ENCODE assay signal across 9 mouse cellular contexts in the genomic region with DNA sequence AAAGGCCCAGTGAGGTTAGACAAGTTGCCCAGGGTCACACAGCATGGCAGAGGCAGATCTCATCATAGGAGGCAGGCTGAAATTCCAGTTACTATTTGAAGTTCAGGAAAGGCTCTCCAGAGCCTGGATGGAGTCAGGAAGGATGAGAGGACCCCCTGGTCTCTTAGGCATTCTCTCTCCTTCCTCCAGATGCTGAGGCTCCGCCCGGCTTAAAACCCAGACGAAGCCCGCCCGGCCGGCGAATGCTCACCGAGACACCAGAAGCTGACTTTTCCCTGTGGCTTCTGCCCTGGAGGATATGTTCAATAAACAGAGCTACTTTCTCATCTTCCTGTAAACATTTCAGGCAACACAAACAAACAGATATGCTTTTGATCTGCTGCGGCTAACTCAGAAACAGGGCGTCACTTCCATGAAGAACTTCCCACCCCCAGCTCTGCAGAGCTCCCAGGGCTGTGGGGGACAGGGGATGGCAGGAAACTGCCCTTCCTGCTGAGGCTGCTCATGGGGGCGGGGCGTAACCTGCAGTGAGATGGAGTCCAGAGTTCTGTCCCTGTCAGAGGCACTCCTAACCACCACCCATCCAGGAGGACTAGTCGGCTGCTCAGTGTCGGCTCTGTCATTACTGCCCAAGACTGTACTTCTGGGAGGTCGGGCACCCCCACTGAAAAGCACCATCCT. TPM values are rescaled to one million over a fixed set of nuclear protein-coding genes. Genes with fewer than 3 reads are reported as not detected.
DNase-seq lines count a peak whose midpoint lies in the region; ATAC-seq and TF ChIP-seq lines count a peak whose summit lies in the region.
"Had no signal": no experiment of that assay in that cellular context is flagged by ENCODE, and none has a peak within 500 bp of the region (broad histone marks: within the 10 kb centered on the region; RNA-seq: fewer than 3 reads in every experiment).

No protein-coding gene starts in this region.

- no peaks in the 10 kb centered on the region for H3K36me3 ChIP-seq in forebrain, embryonic 12.5 days (replicated peaks)
- no peaks in the 10 kb centered on the region for H3K36me3 ChIP-seq in hindbrain, embryonic 12.5 days
- no peaks in the 10 kb centered on the region for H3K36me3 ChIP-seq in liver, adult 2 months (ENCODE audit: control insufficient read depth, insufficient read depth, low read length)
- no peaks in the 10 kb centered on the region for H3K36me3 ChIP-seq in stomach, embryonic 16.5 days (ENCODE audit: control insufficient read depth, insufficient read depth, low read length)

- intact Hi-C loops in gastrocnemius, postnatal 14 days (cut with DNase I; ENCODE audit: low total_unique reads), result no loop called here
- intact Hi-C loops in gastrocnemius, postnatal 36 days (cut with DNase I), result no loop called here

- H3K4me2 ChIP-seq in forebrain, embryonic 12.5 days, result no peak overlapping the region
- H3K4me2 ChIP-seq in hindbrain, embryonic 12.5 days (replicated peaks), result no peak overlapping the region
- H3K4me2 ChIP-seq in stomach, embryonic 16.5 days (ENCODE audit: low read depth, low read length), result peak overlapping the region; percentile 3; the same call in 1 of the 2 replicates

- peaks cover 11% of the 10 kb centered on the region for H3K27me3 ChIP-seq in forebrain, embryonic 12.5 days
- no peaks in the 10 kb centered on the region for H3K27me3 ChIP-seq in hindbrain, embryonic 12.5 days
- H3K27me3 ChIP-seq in liver, adult 2 months (ENCODE audit: control insufficient read depth, insufficient read depth, low read length), result no peaks in the 10 kb centered on the region
- H3K27me3 ChIP-seq in stomach, embryonic 16.5 days (ENCODE audit: control insufficient read depth, insufficient read depth, low read length), result peaks cover 3% of the 10 kb centered on the region; the same call in 1 of the 2 replicates
- H3K27me3 ChIP-seq: CH12.LX had no signal

- no peaks in the 10 kb centered on the region for H3K79me2 ChIP-seq in liver, adult 2 months (ENCODE audit: control insufficient read depth, insufficient read depth, low read length)

- H3K4me3 ChIP-seq in forebrain, embryonic 12.5 days (replicated peaks), result no peak overlapping the region
- no peak overlapping the region for H3K4me3 ChIP-seq in hindbrain, embryonic 12.5 days
- H3K4me3 ChIP-seq in liver, adult 2 months (ENCODE audit: insufficient read depth, low read depth, low read length), result no peak overlapping the region
- H3K4me3 ChIP-seq in stomach, embryonic 16.5 days (replicated peaks; ENCODE audit: low read length), result no peak overlapping the region

- H3K9ac ChIP-seq in forebrain, embryonic 12.5 days, result 0 out of 2 replicates have a peak overlapping the region, but pooled peaks have one; percentile 7
- H3K9ac ChIP-seq in hindbrain, embryonic 12.5 days, result no peak overlapping the region
- H3K9ac ChIP-seq in liver, adult 2 months (ENCODE audit: low read depth, low read length), result no peak overlapping the region
- H3K9ac ChIP-seq in stomach, embryonic 16.5 days (ENCODE audit: low read length), result no peak overlapping the region

- no peaks in the 10 kb centered on the region for H3K9me3 ChIP-seq in forebrain, embryonic 12.5 days
- H3K9me3 ChIP-seq in hindbrain, embryonic 12.5 days (replicated peaks), result no peaks in the 10 kb centered on the region
- no peaks in the 10 kb centered on the region for H3K9me3 ChIP-seq in stomach, embryonic 16.5 days (replicated peaks; ENCODE audit: control insufficient read depth, low read length)

- TF ChIP-seq CTCF in liver, adult 2 months (IDR thresholded peaks at IDR 0.05; ENCODE audit: low read depth, low read length), result no peak

- peak; percentile 38 for DNase-seq in gastrocnemius, postnatal 14 days
- DNase-seq in gastrocnemius, postnatal 36 days, result no peak
- DNase-seq in liver, adult 2 months (ENCODE audit: extremely low read depth, low read depth, low spot score), result no peak
- no peak for DNase-seq in spleen, postnatal 36 days (ENCODE audit: low spot score in 2 of 2)

- TF ChIP-seq POLR2A in liver, adult 2 months (IDR thresholded peaks at IDR 0.05; ENCODE audit: extremely low read depth, insufficient read depth, low read length), result no peak

- ATAC-seq in forebrain, embryonic 12.5 days (ENCODE audit: low FRiP score), result no peak
- no peak for ATAC-seq in hindbrain, embryonic 12.5 days (ENCODE audit: low FRiP score)
- no peak; the same call in 1 of the 2 replicates for ATAC-seq in stomach, embryonic 16.5 days (ENCODE audit: insufficient read depth, low FRiP score)
- no peak for ATAC-seq in activated CD4-positive, CD25-positive, alpha-beta regulatory T cell, adult 4 months

- peaks cover 90% of the 10 kb centered on the region for H3K4me1 ChIP-seq in forebrain, embryonic 12.5 days
- H3K4me1 ChIP-seq in hindbrain, embryonic 12.5 days, result peaks cover 98% of the 10 kb centered on the region
- H3K4me1 ChIP-seq in liver, adult 2 months (ENCODE audit: control insufficient read depth, insufficient read depth, low read length), result peaks cover 3% of the 10 kb centered on the region; the same call in 1 of the 2 replicates
- H3K4me1 ChIP-seq in stomach, embryonic 16.5 days (ENCODE audit: control insufficient read depth, insufficient read depth, low read length), result peaks cover 50% of the 10 kb centered on the region

- WGBS in forebrain, embryonic 12.5 days, result 34% methylated on average over 15 of the region's 15 CpGs
- WGBS in hindbrain, embryonic 12.5 days, result 30% methylated on average over 15 of the region's 15 CpGs
- 31% methylated on average over 15 of the region's 15 CpGs for WGBS in liver, adult 2 months
- 23% methylated on average over 15 of the region's 15 CpGs for WGBS in stomach, embryonic 16.5 days

- peak overlapping the region; percentile 67; the same call in 1 of the 2 replicates for H3K27ac ChIP-seq in forebrain, embryonic 12.5 days
- H3K27ac ChIP-seq in hindbrain, embryonic 12.5 days, result peak overlapping the region; percentile 75; the same call in 1 of the 2 replicates
- H3K27ac ChIP-seq in liver, adult 2 months (replicated peaks; ENCODE audit: insufficient read depth, low read depth, low read length), result peak overlapping the region; percentile 80
- H3K27ac ChIP-seq in stomach, embryonic 16.5 days (ENCODE audit: low read length), result peak overlapping the region; percentile 58

RNA-seq across cellular contexts. Expression of gene Coro2b, which starts 13.9 kb away (rescaled TPM):
- 10 to 100 TPM in 1 of 2 experiments, 1 to 10 TPM in 1; 8.2 to 11.4 TPM for total RNA-seq in gastrocnemius, postnatal 14 days (2021)
- 1 to 10 TPM; 5.5 to 6.8 TPM for total RNA-seq in gastrocnemius, postnatal 36 days (2021)
- polyA plus RNA-seq in forebrain, embryonic 12.5 days (2016; fragmentation: Nextera tagmentation; extraction: Ambion mirVana), result 37.6 and 38.1 TPM in 2 replicates
- polyA plus RNA-seq in hindbrain, embryonic 12.5 days (2016; fragmentation: Nextera tagmentation; extraction: Ambion mirVana), result 34.2 and 36.9 TPM in 2 replicates
- total RNA-seq in liver, adult 2 months (2014; rRNA removed), result 1.5 and 2.2 TPM in 2 replicates
- polyA plus RNA-seq in liver, adult 2 months (2012; rRNA removed), result 1.3 and 2.7 TPM in 2 replicates
- polyA plus RNA-seq in stomach, embryonic 16.5 days (2015; fragmentation: Nextera tagmentation; extraction: Ambion mirVana), result 9.8 and 10.4 TPM in 2 replicates
- 1 to 10 TPM in 1 of 2 experiments, under 1 TPM in 1; 0.45 to 2.5 TPM for polyA plus RNA-seq in activated CD4-positive, CD25-positive, alpha-beta regulatory T cell, adult 4 months (2017; shearing (Covaris generic))
